Mouse (Mus musculus) layer of hippocampus, adult 9-10 months (tissue): ENCODE data around the gene Trim69.
A peak's percentile ranks its signal among the peaks of the same experiment; 100 is the strongest.

ENCODE experiments used
- DNase-seq: peaks from one replicate; pipeline ENCODE4 v3.0.0; 2022; ENCODE audit warnings: low spot score

Trim69 gene

GRCm38 (mm10) chr2:122160680-122161079 is at the start of gene Trim69:
TSS of gene Trim69 (plus strand) at chr2:122160700.
- peak; percentile 68 for DNase-seq

- DNase-seq, result no peak
Observed at GRCm38 (mm10) chr2:122116888-122117287, 43.6 kb upstream of the Trim69 start.

- DNase-seq, result peak; percentile 92
Observed at GRCm38 (mm10) chr2:122117961-122118958, 42.2 kb upstream of the Trim69 start, which contains the start of gene Spg11. TSS of gene Spg11 (minus strand) at chr2:122118386.

GRCm38 (mm10) chr2:122125680-122126572 is 34.6 kb upstream of the Trim69 start:
- DNase-seq, result no peak

GRCm38 (mm10) chr2:122126765-122127347 is 33.6 kb upstream of the Trim69 start:
- no peak for DNase-seq

- DNase-seq, result no peak
Observed at GRCm38 (mm10) chr2:122127635-122128034, 32.9 kb upstream of the Trim69 start.

- no peak for DNase-seq
Observed at GRCm38 (mm10) chr2:122132078-122132477, 28.4 kb upstream of the Trim69 start.

GRCm38 (mm10) chr2:122132618-122133017 is 27.9 kb upstream of the Trim69 start:
- DNase-seq, result no peak

- no peak for DNase-seq
Observed at GRCm38 (mm10) chr2:122137839-122138465, 22.5 kb upstream of the Trim69 start.

GRCm38 (mm10) chr2:122140815-122141214 is 19.7 kb upstream of the Trim69 start:
- DNase-seq, result no peak

- no peak for DNase-seq
Observed at GRCm38 (mm10) chr2:122141332-122141967, 19.1 kb upstream of the Trim69 start.

- no peak for DNase-seq
Observed at GRCm38 (mm10) chr2:122143111-122143510, 17.4 kb upstream of the Trim69 start.

- DNase-seq, result no peak
Observed at GRCm38 (mm10) chr2:122145756-122146155, 14.7 kb upstream of the Trim69 start.

- DNase-seq, result no peak
Observed at GRCm38 (mm10) chr2:122146687-122147086, 13.8 kb upstream of the Trim69 start.

GRCm38 (mm10) chr2:122147508-122148241 is 12.8 kb upstream of the Trim69 start, which contains the start of gene B2m:
TSS of gene B2m (plus strand) at chr2:122147686.
- peak; percentile 99 for DNase-seq

GRCm38 (mm10) chr2:122148242-122148917 is 12.1 kb upstream of the Trim69 start:
- DNase-seq, result peak; percentile 27

GRCm38 (mm10) chr2:122149316-122149715 is 11.2 kb upstream of the Trim69 start:
- no peak for DNase-seq

GRCm38 (mm10) chr2:122149716-122150115 is 10.8 kb upstream of the Trim69 start:
- DNase-seq, result no peak

GRCm38 (mm10) chr2:122151221-122151620 is 9.3 kb upstream of the Trim69 start:
- no peak for DNase-seq

- DNase-seq, result no peak
Observed at GRCm38 (mm10) chr2:122152850-122153249, 7.7 kb upstream of the Trim69 start.
